Mouse (Mus musculus) liver, embryonic 14.5 days (tissue): ENCODE measurements around the gene Ltb4r1.

Experiments
- CTCF ChIP-seq: IDR thresholded peaks from 2 replicates; pipeline ENCODE4 v1.5.1; 2016; ENCODE audit warnings: antibody characterized with exemption, low read depth, control low read depth
- EP300 ChIP-seq: IDR thresholded peaks from 2 replicates; pipeline ENCODE4 v1.6.1; 2016; ENCODE audit warnings: antibody characterized with exemption, low read depth

- no peak for TF ChIP-seq CTCF
- no peak for TF ChIP-seq EP300
Observed at GRCm38 (mm10) chr14:55735334-55735733, 30.4 kb upstream of the Ltb4r1 start.
